Mouse (Mus musculus): ENCODE measurements around the gene Ppm1h. TPM values are rescaled to one million over a fixed set of nuclear protein-coding genes. Genes with fewer than 3 reads are reported as not detected.

Ppm1h gene
- polyA plus RNA-seq, 1 experiment from 2014 or later = 12.6 TPM

MicroRNAs within 50 kb of the gene (microRNA counts, 519-probe panel; counts per million panel counts)
- 6,365 counts per million, percentile 96 among the panel's probes with 10 or more counts for microRNA mmu-let-7i

Small RNAs within 50 kb of the gene (microRNA-seq; reads per million reads assigned to microRNA genes)
- gene Mir6412 = not detected
- not detected for gene Mir8104
- gene Mirlet7i = 21,679 reads per million, percentile 98 among the genes with 10 or more reads in this experiment

Other genes starting within 250 kb of the Ppm1h start
- 1.2 and 1.9 TPM in 2 replicates for gene Avpr1a, start 230.3 kb upstream of the Ppm1h start, polyA plus RNA-seq (2015; fragmentation: Nextera tagmentation; extraction: Ambion mirVana)

Measured in midbrain, embryonic 13.5 days (tissue).